Mouse (Mus musculus) thymus, adult 2 months (tissue): ENCODE data around the gene Comp. TPM values are rescaled to one million over a fixed set of nuclear protein-coding genes. Genes with fewer than 3 reads are reported as not detected.

Source experiments
- DNase-seq: peaks from one replicate; pipeline ENCODE4 v3.0.0; 2021
- H3K27ac ChIP-seq: fragments of 200-500 bp; 2 replicates; pipeline ENCODE4 v1.5.1; 2012; ENCODE audit warnings: low read length, control low read depth; ENCODE audit not compliant: control insufficient read depth, insufficient read depth
- H3K27me3 ChIP-seq: fragments of 200-500 bp; 2 replicates; pipeline ENCODE4 v1.6.1; 2012; ENCODE audit warnings: mild to moderate bottlenecking, low read length, moderate library complexity, mixed read lengths; ENCODE audit not compliant: control insufficient read depth, insufficient read depth
- H3K36me3 ChIP-seq: fragments of 200-500 bp; 2 replicates; pipeline ENCODE4 v1.6.1; 2012; ENCODE audit warnings: mild to moderate bottlenecking, low read length, moderate library complexity; ENCODE audit not compliant: control insufficient read depth, insufficient read depth
- H3K4me1 ChIP-seq: fragments of 200-500 bp; replicated peaks from 2 replicates; pipeline ENCODE4 v1.6.1; 2012; ENCODE audit warnings: low read length; ENCODE audit not compliant: control insufficient read depth, insufficient read depth
- H3K4me3 ChIP-seq: fragments of 200-500 bp; 2 replicates; pipeline ENCODE4 v1.5.1; 2012; ENCODE audit warnings: mild to moderate bottlenecking, low read length, control low read depth, moderate library complexity; ENCODE audit not compliant: control insufficient read depth, insufficient read depth
- CTCF ChIP-seq: fragments of 200-500 bp; IDR thresholded peaks from 2 replicates; pipeline ENCODE4 v1.5.1; 2012; ENCODE audit warnings: mild to moderate bottlenecking, control low read depth, low read length, moderate library complexity, borderline replicate concordance; ENCODE audit not compliant: control insufficient read depth, poor library complexity, insufficient read depth; ENCODE audit errors: extremely low read depth
- POLR2A ChIP-seq: fragments of 200-500 bp; IDR thresholded peaks from 2 replicates; pipeline ENCODE4 v1.6.1; 2012; ENCODE audit warnings: mild to moderate bottlenecking, low read length, control low read depth, moderate library complexity; ENCODE audit not compliant: control insufficient read depth, poor library complexity, insufficient read depth; ENCODE audit errors: extremely low read depth
- WGBS: fragments of 180-500 bp; shearing (Covaris S2); methylation state at CpG from one replicate; pipeline ENCODE4 v1.1.7; 2018; 5-methylcytosine and 5-hydroxymethylcytosine counted together
- polyA plus RNA-seq: library from polyadenylated mRNA; depleted of rRNA; stranded (reverse); fragments of >200 nt; gene quantifications from 2 replicates; pipeline ENCODE4 v1.2.3, GENCODE M21; 2012

Gene Comp
- polyA plus RNA-seq, 1 experiment, result 4.7 TPM

DNA sequence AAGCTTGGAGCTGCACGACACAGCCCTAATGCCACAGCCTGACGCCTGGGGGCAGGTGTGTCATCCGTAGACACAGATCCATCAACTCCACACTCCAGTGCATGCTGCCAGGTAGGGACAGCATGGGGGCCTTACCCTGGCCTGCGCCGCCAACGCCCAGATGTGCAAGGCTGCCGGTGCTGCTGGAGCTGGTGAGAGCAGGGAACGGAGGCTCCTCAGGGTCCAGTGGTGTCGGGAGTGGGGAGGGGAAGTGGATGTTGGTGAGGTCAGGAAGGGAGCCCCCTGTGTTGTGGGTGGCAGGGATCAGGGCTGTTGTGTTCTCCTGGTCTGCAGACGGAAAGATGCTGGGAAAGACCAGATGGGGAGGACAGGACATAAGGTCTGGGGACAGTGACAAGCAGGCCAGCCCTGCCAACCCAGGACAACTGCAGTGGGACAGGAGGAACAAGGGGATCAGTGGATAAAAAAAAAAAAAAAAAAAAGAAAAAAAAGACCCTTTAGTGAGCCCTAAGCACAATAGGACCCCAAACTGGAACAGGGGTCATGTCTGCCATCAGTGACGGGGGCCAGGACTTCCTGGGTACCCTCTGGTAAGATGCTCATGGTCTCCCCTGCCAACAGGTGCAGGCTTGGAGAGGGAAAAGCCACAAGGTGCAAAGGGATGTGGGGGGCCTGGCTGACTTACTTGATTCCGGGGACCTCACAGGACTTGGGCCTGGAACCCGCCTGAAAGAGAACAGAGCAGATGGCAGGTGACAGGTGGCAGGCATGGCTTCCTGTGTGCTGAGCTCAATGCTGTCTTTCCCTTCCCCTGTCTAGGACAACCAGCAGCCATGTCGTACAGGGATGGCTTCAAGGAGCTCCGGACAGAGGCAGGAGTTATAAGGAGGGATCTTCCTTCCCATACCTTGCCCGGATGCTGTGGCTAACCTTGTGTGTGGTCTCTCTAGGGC, 24.5 kb downstream of the Comp start:
- DNase-seq, result no peak
- Histone ChIP-seq H3K4me1 (peaks cover 10% of the 10 kb centered on the region; the same call in 1 of the 2 replicates), H3K36me3 (no peaks in the 10 kb centered on the region), H3K27ac (no peak overlapping the region), H3K27me3 (no peaks in the 10 kb centered on the region), H3K4me3 (no peak overlapping the region)
- no peak for TF ChIP-seq POLR2A
- TF ChIP-seq CTCF, result no peak
- WGBS, result 82% methylated on average over 16 of the region's 16 CpGs

DNA sequence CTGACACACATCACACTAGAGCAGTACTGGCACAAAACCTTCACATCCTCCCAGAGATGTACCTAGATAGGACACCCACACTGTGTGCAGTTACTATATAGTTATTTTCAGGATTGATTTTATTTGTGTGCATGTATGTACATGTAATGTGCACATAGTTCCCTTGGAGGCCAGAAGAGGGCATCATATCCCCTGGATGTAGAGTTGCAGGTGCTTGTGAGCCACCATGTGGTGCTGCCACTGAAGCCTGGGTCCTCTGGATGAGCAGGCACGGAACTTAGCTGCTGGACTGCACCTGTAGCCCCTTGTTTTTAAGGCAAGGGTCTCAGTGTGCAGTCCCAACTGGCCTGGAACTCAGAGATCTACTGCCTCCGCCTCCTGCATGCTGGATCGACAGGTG, 30.9 kb downstream of the Comp start:
- Histone ChIP-seq H3K4me1 (no peaks in the 10 kb centered on the region), H3K4me3 (no peak overlapping the region), H3K27ac (no peak overlapping the region), H3K36me3 (no peaks in the 10 kb centered on the region), H3K27me3 (no peaks in the 10 kb centered on the region)
- no peak for DNase-seq
- WGBS, result 99% methylated on average over 3 of the region's 3 CpGs
- no peak for TF ChIP-seq POLR2A
- no peak for TF ChIP-seq CTCF

GRCm38 (mm10) chr8:70405189-70405588, 31.8 kb downstream of the Comp start:
- Histone ChIP-seq H3K4me1 (no peaks in the 10 kb centered on the region), H3K27ac (no peak overlapping the region), H3K27me3 (no peaks in the 10 kb centered on the region), H3K36me3 (no peaks in the 10 kb centered on the region), H3K4me3 (no peak overlapping the region)
- WGBS, result 92% methylated on average over 7 of the region's 7 CpGs
- TF ChIP-seq POLR2A (no peak), CTCF (no peak)
- no peak for DNase-seq

GRCm38 (mm10) chr8:70406427-70407069, 33.2 kb downstream of the Comp start:
- Histone ChIP-seq H3K36me3 (no peaks in the 10 kb centered on the region), H3K27ac (no peak overlapping the region), H3K4me3 (no peak overlapping the region), H3K4me1 (no peaks in the 10 kb centered on the region), H3K27me3 (no peaks in the 10 kb centered on the region)
- DNase-seq, result no peak
- WGBS, result 91% methylated on average over 11 of the region's 11 CpGs
- TF ChIP-seq POLR2A (no peak), CTCF (no peak)

DNA sequence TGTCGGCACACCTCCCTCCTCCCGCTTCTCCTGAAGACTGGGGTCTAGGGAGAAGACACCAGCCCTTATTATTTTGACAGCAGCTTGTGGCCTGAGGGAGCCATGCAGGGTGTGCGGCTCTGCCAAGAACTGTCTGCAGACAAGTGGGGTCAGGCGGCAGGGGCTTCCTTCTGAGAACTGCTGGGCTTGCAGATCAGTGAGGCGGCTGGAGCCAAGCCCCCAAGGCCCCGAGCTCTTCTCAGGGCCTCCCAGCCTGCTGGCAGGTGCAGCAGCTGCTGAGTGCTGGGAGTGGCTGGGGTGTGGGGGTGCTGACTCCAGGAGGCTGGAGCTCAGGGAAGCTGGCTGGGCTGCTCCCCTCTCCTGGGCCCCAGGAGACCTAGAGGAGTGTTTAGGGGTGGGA, 34.9 kb downstream of the Comp start:
- no peaks in the 10 kb centered on the region for H3K36me3 ChIP-seq
- H3K27me3 ChIP-seq, result no peaks in the 10 kb centered on the region
- H3K27ac ChIP-seq, result no peak overlapping the region
- DNase-seq, result no peak
- WGBS, result 78% methylated on average over 6 of the region's 6 CpGs
- no peak overlapping the region for H3K4me3 ChIP-seq
- TF ChIP-seq CTCF, result no peak
- TF ChIP-seq POLR2A, result no peak
- H3K4me1 ChIP-seq, result no peaks in the 10 kb centered on the region

DNA sequence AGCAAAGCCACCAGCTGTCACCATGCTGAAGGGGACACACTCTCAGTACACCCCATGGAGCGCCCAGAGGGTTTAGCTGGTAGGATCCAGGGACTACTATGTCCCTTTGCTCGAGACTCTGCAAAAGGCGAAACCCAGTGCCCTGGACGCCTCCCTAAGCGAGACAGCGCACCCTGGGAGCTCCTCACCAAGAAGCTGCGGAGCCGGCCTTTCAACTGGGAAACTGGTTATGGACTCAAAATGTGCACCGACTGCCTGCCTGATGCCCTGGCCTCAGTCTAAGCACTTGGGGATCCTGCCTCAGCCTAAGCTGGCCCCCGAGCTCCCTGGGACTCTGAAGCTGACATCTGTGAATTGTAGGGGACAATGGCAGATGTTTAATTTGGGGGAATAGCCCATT, 35.7 kb downstream of the Comp start:
- TF ChIP-seq POLR2A, result no peak
- TF ChIP-seq CTCF, result no peak
- 96% methylated on average over 10 of the region's 10 CpGs for WGBS
- DNase-seq, result no peak
- Histone ChIP-seq H3K4me1 (no peaks in the 10 kb centered on the region), H3K27ac (no peak overlapping the region), H3K4me3 (no peak overlapping the region), H3K36me3 (no peaks in the 10 kb centered on the region), H3K27me3 (no peaks in the 10 kb centered on the region)

DNA sequence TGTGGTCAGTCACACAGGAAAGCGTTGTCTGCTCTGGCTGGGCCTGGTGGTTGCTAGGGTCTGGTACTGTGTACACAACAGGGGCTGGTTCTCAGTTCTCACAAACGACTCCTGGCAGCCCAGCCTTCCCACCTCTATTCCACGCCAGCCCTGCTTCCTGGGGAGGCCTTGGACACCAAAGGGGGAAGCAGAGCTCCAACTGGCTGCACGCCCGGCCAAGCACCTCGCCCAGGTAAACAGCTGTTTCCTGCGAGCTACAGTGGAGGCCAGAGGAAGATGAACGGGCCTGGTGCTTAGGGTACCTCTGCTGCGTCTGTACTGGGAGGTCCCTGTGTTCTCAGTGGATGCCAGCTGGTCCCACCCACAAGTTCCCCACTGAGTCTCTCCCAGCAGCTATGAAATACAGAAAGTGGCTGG, 36.1 kb downstream of the Comp start:
- 60% methylated on average over 9 of the region's 9 CpGs for WGBS
- TF ChIP-seq POLR2A (no peak), CTCF (no peak)

More for the DNA sequence above, 36.1 kb downstream of the Comp start:
- Histone ChIP-seq H3K27me3 (no peaks in the 10 kb centered on the region), H3K4me3 (no peak overlapping the region), H3K36me3 (no peaks in the 10 kb centered on the region), H3K4me1 (no peaks in the 10 kb centered on the region), H3K27ac (no peak overlapping the region)
- no peak for DNase-seq
